Mouse (Mus musculus) heart, adult 18-20 months (tissue): ENCODE measurements around the gene Nipal3. TPM values are rescaled to one million over a fixed set of nuclear protein-coding genes. Genes with fewer than 3 reads are reported as not detected.
A peak's percentile ranks its signal among the peaks of the same experiment; 100 is the strongest.

ENCODE experiments used
- DNase-seq, 2 experiments: peaks; one replicate each; pipeline ENCODE4 v3.0.0; 2021 to 2022; ENCODE audit warnings: mixed read lengths in 1 of 2
- total RNA-seq, 2 experiments: library from RNA; stranded (reverse); gene quantifications; 2 replicates each; pipeline ENCODE4 v1.2.3; 2021

Nipal3 gene
- total RNA-seq, 2 experiments from 2014 or later = 35.0 to 37.0 TPM

DNA sequence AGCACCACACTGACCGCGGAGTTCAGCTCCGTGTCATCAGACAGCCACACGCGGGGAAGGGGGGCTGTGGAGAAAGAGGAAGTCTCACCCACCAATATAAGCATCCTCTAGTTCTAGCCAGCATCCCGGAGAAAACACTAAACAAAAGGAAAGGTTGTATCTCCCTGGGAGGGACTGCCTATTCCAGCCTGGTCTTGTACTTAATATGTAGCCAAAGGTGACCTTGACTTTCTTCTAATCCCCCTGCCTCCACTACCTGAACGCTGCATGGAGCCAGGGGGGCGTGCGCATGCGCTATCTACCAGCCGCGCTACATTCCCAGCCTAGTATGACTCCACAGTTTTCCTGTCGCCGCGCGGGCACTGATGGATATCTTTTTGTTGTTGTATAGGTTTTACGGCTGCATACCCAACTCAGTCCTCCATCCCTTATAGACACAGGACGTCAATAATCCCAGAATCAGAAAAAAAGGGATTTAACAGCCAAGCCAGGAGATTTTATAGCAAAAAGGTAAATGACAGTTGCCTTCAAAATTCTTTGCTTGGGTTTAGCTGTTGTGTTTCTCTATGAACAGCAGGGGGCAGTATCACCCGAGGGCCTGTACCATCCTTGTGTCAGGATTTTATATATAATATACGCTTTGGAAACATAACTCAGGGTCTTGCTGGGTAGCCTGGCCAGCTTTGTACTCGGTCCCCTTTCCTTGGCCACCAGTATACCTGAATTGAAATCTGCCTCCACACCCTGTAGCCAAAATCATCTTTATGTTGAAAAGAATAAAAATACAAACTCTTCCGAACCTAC, 12.9 kb upstream of the Nipal3 start:
- DNase-seq = peak; percentile 11 to 38

DNA sequence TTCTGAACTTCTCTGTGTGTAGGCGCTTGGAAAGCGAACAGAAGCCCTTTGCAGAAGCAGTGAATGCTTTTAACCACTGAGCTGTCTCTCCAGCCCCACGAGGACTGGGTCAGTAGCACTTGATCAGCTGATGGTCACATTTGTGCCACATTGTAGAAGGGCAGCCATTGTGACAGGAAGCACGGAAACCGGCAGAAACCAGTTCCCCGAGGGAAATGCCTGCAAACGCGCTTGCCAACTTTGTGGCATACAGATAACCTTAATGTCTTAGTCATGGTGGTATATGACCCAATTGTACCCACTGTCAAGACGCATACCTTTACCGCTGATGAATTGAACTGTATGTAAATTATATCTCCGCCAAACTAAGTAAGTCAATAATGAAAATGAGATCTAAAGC, 11.0 kb upstream of the Nipal3 start:
- DNase-seq = no peak

DNA sequence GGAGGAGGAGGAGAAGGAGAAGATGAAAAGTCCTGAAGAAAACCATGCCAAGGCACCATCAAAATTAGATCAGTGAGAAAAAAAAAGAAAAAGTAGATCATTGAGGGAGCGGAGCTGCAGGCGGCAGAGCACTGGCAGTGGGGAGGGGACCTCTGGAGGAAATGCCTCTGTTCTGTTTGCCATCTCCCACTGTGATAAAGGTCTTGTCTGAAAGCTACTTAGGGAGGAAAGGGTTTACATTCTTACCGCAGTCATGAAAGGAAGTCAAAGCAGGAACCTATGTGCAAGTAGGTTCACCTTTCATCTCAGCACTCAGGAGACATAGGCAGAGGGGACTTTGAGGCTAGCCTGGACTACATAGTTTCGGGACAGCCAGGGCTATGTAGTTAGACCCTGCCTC, 6.7 kb upstream of the Nipal3 start:
- DNase-seq = no peak

DNA sequence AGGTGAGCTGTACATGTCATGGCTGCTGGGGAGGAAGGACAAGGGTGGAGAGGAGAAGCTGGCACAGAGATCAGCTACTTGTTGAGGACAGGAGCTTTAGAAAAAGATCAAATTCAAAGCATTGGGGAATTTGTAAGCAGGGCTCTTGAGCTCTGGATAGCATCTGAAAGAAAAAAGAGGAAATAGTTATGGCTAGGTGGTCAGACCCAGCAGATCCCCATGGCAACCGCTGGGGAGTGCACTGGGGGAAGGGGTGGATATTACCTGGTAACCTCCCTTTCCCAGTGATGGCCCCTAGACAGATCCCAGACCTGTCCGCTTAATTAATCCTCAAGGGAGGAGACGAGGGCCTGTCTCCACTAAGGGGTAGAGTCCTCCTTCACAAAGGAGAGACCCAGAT, 5.0 kb upstream of the Nipal3 start:
- no peak for DNase-seq

DNA sequence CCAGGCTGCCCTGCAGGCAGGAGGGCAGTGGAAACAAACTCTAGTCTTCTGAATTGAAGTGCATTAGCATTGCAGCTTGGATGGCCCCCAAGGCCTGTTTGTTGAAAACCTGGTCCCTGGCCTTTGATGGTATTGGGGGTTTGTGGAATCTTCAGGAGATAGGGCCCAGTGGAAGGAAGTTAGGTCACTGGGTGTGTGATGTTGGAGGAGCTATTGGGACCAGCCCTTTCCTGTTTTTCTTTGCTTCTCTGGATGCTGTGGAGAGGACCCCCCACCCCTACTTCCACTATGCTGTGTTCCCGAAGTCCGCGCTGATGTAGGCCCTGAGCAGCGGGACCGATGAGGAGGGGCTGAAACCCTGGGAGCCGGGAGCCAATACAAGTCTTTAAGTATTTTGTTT, 3.3 kb upstream of the Nipal3 start:
- DNase-seq = peak; percentile 16 to 45

DNA sequence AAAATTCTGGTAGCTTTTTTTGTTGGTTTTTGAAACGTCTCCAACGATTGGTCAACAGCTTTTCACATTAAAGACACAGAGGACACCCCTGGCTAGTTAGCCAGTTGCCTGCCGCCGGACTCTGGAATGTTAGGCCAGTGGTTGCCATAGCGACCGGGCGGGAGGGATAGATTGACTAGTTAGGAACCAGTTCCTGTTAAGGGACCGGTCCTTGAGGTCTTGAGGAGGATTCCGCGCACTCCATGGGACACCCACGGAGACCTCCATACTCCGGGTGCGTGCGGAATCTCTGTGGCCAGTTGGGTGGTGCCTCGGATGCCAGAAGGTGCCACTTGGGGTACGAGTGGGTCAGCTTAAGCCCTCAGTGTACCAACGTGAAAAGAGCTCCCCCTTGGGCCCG, 972 bp upstream of the Nipal3 start:
- peak; percentile 23 to 57 for DNase-seq

DNA sequence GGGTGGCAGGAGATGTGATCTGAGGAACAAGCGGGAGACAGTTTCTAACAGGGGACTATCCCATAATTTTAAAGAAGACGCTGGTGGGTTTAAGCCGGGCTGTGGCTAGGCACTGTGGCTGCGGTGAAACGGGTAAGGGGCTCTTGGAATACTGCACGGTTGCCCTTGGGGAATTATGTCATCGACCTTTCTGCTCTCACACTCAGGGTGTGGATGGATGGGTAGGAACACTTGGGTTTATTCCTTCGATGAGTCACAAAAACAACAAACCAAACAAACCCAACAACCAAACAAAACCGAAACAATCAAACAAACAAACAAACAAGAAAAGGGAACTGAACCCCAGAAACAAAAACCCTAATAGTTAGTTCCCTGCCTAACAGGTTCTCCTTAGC, 556 bp upstream of the Nipal3 start:
- no peak for DNase-seq

DNA sequence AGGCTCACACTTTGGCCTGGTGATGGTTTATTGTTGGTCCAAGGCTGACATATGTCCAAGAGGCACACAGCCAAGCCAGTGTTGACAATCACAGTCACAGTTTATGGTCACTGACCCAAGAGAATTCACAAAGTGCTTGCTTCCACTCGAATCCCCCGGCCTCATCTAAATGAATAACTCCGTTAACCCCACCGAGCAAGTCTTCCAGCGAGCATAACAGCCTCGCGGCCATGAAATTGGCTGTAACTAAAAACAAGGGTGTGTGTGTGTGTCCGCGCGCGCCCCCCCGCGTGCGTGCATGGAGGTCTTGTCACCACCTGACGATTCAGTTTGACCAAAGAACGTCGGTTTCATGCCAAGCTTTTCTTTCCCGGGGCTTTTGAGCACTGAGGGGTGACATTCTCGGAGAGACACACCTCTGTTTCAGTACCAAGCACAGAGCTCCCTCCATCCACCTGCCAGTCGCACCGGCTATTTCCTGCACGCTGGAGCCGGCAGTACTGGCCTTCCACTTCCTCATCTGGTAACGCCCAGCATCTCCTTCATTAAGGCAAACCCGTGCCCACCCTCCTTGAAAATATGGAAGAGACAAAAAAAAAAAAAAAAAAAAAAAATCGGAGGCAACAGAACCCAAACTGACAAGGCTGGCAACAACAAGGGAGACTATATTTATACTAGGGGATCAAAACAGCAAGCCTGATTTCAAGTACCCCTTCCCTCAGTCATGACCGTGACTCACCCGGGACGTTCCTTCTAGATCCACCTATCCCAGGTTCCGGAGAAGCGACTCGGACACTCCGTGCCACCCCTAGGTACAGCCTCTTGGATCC, 932 bp downstream of the Nipal3 start:
- peak; percentile 54 to 66 for DNase-seq

DNA sequence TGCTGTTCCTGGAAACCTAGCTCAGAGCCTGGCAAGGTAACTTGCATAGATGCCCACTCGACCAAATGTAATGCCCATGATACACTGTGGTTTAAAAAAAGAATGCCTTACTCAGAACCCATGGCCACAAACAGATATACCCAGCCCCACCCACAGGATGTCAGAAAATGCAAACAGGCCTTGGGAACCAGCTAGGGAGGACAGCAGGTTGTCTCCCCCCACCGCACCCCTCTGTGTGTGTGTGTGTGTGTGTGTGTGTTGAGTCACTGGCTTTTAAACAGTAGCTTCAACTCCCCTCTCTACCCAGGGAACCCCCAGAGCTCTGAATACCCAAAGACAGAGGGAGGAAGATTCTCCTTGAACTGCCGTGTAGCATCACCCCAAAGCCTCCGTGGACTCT, 1.6 kb downstream of the Nipal3 start:
- no peak for DNase-seq

DNA sequence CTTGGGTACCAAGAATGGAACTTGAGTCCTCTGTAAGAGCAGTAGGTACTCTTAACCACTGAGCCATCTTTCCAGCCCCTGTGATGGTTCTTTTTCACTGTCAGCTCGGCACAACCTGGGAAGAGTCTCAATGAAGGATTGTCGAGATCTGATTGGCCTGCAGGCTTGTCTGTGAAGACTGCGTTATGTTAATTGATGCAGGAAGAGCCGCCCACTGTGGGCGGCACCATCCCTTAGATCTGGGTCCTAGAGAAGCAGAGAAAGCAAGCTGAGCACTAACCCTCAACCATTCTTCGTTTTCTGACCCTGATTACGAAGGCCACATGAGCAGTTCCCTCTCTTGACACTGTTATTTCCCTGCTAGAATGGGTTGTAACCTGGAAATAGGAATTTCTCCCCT, 5.6 kb downstream of the Nipal3 start:
- no peak for DNase-seq

DNA sequence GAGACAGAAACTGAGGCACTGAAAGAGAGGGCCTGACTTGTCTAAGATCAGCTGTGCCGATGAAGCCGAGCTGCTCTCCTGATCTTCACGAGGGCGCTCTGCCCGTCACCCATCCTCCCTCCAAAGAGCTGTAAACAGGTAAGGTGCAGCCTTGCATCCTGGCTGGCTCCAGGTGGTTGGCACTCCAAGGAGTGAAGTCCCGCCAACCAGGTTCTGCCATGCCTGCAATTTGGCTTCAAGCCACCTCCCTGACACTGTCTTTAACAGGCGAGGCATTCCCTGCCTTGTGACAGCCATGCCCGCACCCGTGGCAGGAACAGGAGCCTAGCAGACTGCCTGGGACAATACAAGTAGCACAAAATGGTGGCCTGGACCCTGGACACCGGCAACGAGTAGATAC, 8.5 kb downstream of the Nipal3 start:
- DNase-seq = no peak

DNA sequence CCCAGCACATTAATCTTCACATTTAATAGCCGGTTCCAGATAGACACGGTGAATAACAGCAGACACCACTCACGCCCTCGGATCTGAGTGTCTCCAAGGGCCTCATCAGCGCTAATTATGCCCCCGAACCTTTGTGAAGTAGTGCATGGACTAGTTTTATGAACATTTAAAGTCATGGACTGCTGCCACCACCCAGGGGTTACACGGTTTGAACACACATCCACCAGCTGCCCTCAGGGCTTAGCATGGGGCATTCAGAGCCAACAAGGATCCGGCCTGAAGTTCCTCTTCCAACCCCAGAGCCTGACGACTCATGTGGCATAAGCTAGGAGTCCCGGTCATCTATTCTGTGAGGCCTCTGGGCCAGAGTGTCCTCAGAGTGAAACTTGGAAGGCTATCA, 9.8 kb downstream of the Nipal3 start:
- no peak for DNase-seq

DNA sequence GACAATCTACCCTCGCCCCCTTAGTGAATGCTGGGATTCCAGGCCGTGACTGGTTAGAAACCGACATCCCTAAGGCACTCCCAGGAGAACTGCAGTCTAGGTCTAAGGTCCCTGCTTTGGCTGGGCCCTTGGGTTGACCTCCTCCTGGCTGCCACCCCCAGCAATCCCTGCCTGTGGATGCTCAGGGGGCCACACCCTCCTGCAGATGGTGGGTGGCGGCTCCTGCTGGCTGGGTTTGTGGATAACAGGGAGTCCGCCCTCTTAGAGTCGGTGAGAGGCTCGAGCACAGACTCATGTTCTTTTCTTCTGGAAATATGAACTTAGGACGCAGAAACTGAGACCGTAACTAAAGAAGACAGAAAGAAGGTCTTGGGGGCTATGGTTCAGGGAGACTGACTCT, 14.5 kb downstream of the Nipal3 start:
- DNase-seq = no peak

DNA sequence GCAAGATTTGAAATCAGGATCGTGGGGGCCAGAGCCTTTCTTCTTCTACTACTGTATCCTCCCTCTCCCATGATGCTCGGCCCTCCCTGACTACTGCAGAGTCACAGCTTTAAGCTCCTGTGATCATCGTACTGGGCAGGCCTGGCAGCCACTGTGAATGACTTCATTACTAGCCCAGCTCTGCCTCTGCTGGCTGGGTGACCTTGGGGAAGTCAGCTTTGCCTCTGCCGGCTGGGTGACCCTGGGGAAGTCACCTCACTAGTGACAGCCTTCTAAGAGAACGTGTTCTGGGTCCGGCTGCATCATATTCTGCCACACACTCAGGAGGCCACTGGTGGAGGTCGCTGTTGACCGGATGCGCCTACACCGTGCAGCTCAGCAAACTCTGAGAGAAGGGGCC, 17.0 kb downstream of the Nipal3 start:
- no peak for DNase-seq

DNA sequence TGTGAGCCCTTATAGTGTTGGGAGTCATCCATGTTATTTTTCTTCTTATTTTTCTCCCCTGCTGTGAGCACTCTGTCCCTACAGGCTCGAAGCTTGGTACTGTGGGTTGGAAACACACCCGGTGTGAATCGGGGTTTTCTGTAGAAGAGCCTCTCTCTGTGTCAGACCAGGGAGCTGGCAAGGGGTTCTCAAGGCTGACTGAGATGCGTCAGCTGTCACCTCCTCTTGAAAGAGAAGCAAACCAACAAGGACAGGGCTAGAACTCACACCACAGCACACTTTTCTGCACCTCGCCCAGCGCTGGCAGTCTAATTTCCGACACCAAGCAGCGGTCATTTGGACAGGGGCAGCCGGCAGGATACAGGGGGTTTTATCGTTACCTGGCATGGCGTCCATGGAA, 31.4 kb downstream of the Nipal3 start:
- DNase-seq = no peak

DNA sequence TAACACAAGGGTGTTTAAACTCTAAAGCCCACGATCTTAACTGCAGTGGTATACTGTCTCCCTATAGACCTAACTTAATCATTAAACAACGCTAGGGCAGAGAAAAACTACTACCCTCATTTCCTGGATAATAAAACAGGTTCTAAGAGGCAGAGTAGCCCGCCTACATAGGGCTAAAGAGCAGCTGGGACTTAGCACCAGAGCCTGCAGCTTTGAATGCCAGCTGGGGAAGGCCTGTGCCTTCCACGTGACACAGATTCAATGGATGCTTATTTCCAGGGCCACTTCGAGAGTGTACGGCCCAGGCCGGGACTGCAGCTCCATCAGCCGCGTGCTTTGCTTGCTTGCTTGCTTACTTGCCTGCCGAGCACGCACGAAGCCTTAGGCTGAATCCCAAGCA, 41.3 kb downstream of the Nipal3 start:
- DNase-seq = no peak

DNA sequence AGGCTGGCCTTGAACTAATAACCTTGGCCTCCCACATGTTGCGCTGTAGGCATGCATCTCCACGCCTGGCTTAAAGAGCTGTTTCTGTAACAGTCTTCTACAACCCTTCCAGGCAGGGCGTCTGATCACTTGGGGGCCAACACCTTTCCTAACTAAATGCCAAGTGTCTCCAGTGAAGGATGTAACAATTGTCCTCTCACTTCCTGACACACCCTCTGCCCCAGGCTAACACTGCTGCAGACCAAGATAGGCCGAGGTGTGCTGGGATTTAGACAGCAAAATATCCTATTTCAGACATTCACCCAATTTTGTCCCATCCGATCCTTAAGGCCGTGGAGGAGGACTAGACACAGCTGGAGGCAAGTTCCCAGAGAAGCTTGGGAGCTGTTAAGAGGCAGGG, 41.7 kb downstream of the Nipal3 start:
- peak in 1 of 2 experiments; percentile 39 for DNase-seq

DNA sequence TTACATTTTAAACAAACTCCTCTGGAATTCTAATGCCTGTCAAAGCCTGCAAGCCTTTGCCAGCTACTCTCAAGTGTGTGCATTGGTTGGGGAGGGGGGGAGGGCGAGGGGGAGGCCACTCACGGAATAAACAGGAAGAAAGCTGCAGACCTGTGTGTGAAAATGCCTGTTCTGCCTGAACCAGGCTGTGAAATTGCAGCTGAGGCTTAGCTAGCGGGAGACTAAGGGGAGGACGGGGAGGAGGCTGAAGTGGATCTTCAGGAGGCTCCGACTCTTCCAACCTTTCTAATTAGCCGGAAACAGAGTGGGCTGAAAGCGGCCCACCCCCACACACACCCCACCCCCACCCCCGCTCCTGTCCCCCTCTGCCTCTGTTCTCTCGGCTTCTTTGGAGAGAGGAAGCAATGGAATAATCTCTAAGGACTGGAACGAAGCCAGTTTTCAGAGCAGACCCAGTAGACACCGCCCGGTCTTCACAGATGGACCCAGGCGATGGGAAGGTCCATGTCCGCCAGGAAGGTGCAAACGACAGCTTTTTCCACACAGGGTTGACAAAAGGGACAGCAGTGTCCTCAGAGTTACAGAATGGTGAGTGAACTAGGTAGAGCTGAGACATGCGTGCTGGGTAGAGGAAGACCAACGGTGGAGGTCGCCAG, 43.4 kb downstream of the Nipal3 start:
- DNase-seq = peak in 1 of 2 experiments; percentile 12

DNA sequence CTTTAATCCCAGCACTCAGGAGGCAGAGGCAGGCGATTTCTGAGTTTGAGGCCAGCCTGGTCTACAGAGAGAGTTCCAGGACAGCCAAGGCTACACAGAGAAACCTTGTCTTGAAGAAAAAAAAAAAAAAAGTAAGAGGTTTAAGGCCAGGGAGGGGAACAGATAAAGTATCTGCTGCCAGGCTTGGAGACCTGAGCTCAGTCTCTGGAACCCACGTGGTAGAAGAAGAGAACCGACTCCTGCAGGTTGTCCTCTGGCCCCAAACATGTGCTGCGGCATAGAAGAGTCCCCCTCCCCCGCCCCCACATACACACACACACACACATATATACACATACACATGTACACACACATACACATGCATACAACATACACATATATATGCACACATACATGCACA, 52.4 kb downstream of the Nipal3 start:
- DNase-seq = no peak

DNA sequence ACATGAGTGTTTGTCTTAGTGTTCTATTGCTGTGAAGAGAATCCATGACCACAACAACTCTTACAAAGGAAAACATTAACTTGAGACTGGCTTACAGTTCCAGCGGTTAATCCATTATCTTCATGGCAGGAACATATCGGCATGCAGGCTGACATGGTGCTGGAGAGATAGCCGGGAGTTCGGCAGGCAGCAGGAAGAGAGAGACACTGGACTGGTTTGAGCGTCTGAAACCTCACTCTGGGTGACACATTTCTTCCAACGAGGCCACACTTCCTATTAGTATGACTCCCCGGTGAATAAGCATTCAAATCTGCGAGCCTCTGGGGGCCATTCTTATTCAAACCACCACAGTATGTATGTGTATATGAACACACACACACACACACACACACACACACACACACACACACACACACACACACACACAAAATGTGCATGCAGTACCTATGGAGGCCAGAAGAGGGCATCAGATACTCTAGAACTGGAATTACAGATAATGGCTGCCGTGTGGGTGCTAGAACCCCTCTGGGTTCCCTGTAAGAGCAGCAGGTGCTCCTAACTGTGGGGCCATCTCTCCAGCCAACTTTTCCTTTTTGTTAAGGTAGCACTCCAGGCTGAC, 54.8 kb downstream of the Nipal3 start:
- peak; percentile 7 to 28 for DNase-seq

DNA sequence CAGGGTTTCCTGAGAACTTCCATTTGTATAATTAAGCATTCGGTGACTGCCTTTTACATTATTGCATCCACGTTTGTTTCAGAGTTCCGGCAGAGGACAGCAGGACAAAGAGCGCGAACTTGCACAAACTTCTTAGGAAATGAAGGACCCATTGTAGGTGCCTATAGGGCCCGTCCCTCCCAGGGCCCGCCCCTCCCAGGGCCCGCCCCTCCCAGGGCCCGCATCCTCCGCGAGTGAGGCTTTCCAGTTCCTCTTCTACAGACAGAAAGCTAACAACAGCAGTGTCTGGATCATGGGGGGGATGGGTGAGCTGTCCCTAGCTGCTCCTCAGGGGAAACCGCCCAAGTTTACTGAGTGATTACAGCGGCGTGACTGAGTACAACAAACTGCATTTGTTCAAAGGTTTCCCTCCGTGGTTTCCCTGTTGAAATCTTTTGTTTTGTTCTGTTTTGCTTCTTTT, 55.6 kb downstream of the Nipal3 start:
- DNase-seq = peak; percentile 45 to 63

DNA sequence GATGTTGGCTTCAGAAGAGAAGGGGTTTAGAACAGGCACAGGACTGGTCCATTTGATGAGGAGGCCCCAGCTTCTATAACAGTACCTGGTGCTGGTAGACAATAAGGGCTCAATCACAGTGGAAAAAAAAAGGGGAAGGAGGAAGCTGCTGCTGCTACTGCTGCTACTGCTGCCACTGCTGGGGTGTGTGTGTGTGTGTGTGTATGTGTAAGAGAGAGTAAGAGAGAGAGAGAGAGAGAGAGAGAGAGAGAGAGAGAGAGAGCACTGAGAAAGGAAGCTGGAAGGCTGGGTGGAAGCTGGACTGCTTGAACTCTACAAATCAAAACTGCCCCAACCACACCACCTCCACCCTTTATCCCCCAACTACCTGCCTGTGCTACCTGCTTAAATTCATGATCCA, 56.9 kb downstream of the Nipal3 start:
- no peak for DNase-seq

DNA sequence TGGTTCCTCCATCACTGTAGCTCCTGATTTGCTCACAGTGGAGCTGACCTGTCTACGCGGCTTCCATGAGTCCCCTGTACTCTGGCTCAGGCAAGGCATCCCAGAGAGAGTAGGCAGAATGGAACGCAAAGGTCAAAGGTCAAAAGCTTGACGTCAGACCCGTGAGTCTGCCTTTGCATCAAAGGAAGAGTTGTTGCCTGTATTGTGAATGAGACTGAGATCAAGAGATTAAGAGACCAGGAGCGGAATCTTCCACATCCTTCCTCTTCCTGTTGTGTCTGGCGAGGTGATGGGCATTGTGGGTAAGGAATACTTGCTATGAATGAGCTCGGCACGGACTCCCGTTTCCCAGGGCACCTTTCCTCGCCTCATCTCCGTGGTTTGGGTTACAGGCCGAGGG, 58.5 kb downstream of the Nipal3 start:
- peak; percentile 29 to 30 for DNase-seq
